Mouse (Mus musculus) gastrocnemius, postnatal 36 days (tissue): Measurements from ENCODE around the gene Ccdc183. TPM values are rescaled to one million over a fixed set of nuclear protein-coding genes. Genes with fewer than 3 reads are reported as not detected.
A peak's percentile ranks its signal among the peaks of the same experiment; 100 is the strongest.

Source experiments
- DNase-seq, 2 experiments: peaks; one replicate each; pipeline ENCODE4 v3.0.0; 2022
- intact Hi-C: fragments of 180-260 bp; cut with DNase I; formaldehyde crosslinking; loops from one replicate; pipeline ENCODE4 v1.15.1; 2025
- total RNA-seq, 2 experiments: library from RNA; stranded (reverse); gene quantifications; 2 replicates each; pipeline ENCODE4 v1.2.3; 2021

Ccdc183 gene
- total RNA-seq, 2 experiments from 2014 or later = not detected

DNA sequence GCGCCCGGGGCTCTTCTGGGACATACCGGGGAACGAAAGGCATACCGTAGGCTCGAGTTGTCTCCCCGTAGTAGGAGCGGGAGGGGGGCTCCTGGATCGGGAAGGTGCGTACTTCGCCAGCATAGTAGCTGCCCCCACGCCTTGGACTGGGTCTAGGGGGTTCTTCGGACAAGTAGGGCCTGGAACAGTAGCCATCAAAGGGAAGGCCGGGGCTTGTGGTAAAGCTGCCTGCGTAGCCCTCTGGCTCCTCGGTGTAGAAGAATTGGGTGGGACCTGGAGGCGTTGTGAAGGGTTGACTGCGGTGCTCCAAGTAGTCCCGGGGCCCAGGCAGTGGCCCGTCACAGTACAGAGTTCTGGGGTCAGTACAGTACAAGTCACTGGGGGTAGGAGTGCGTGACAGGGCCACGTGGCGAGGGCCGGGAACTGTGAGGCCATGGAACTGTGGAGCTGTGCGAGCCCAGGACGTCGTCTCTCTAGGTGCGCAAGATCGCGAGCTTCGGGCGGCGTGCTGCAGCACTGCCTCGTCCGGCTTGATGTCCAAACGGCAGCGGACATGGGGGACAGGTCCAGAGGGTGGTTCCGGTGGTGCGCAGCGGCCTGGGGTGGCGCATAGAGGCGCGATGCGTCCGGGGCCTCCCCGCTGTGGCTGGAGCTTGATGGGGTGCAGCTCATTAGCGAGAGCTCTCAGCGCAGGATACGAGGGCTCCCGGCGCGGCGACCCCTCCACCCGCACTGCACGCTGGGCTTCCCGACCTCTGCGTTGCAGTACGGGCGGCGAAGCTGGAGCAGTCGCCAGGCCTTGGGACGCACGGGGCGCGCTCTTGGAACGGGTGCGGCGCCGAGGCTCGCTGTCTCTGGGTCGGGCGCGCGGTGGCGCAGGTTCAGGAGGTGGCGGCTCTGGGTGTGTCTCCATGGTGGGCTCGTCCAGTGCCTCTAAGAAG, 38.4 kb downstream of the Ccdc183 start:
- intact Hi-C loops = loop anchor here (5.0 kb wide), 1 partner anchor 157 kb away; the partner anchor contains the start of gene Fut7
- DNase-seq = no peak

DNA sequence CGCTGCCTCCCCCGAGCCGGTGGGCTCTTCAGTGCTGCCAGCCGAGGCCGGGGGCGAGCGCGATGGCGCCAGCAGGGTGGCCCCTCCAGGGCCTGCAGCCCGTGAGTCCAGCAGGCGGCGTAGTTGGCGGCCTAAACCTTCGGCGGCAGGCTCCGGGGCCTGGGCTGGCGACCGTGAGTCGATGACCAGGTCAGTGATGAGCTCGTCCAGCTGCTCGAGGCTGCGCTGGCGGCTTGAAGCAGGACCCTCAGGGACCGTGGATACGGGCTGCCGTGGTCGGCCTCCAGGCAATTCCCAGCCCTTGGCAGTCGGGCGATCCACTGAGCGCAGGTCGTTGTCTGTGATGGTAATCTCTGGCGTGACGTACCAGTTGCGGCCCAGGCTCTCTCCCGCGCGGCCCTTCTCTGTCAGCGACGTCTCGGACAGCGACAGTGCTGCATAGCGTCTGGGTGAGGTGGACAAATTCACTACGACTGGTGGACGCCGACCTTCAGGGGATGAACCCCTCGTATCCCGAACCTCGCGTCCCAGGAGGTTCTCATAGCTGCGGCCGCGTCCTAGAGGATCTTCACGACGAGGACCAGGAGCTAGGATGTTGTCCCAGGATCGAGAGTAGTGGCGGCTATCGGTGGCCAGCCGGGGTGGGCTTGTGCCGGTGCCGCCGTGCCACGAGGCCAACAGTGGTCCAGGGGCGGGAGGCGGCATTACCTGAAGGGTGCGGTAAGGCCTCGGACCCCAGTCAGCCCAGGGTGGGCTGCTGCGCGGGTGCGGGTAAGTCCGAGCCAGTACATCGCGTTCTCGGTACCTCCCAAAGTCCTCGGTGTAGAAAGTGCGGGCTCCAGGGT, 39.3 kb downstream of the Ccdc183 start:
- intact Hi-C loops = loop anchor here (5.0 kb wide), 1 partner anchor 156 kb away; the partner anchor contains the start of gene Fut7
- DNase-seq = no peak

DNA sequence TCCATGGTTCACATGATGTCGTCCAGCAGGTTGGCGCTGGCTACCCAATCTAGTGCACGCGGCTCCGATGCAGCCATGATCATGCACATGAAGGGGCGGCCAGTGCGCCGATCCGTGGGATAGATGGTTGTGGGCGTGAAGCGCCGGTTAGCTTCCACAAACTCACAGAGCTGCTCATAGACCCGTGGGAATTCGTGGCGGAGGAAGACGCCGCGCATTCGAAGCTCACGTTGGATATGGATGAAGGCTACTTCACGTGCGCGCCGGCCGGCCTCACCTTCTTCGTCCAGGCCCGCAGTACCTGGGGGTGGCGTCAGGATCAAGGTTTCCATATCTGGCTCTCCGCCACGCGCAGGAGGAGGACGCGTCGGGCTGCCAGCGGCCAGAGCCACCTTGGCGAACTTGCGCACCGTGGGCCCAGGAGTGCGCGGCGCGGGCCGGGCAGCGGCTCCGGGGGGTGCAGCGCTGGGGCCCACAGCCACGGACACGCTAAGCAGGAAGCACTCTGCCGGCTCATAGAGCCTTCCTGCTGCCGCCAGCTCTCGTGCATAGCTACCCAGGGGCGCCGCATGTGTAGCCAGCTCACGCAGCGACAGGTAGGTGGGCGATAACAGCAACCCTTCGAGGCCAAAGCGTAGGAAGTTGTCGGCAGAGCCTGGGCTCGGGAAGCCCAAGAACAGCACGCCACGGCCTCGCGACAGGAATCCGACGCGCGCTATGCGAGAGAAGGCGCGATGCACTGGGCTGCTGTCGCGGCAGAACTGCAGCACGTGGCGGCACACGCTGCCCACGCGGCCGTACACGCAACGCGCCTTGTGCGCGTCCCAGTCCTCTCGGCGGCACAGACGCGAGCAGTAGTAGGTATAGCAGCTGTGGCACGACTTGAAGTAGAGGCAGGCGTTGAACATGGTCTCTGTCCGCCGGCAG, 40.2 kb downstream of the Ccdc183 start:
- intact Hi-C loops = loop anchor here (5.0 kb wide), 1 partner anchor 155 kb away; the partner anchor contains the start of gene Fut7
- no peak for DNase-seq

DNA sequence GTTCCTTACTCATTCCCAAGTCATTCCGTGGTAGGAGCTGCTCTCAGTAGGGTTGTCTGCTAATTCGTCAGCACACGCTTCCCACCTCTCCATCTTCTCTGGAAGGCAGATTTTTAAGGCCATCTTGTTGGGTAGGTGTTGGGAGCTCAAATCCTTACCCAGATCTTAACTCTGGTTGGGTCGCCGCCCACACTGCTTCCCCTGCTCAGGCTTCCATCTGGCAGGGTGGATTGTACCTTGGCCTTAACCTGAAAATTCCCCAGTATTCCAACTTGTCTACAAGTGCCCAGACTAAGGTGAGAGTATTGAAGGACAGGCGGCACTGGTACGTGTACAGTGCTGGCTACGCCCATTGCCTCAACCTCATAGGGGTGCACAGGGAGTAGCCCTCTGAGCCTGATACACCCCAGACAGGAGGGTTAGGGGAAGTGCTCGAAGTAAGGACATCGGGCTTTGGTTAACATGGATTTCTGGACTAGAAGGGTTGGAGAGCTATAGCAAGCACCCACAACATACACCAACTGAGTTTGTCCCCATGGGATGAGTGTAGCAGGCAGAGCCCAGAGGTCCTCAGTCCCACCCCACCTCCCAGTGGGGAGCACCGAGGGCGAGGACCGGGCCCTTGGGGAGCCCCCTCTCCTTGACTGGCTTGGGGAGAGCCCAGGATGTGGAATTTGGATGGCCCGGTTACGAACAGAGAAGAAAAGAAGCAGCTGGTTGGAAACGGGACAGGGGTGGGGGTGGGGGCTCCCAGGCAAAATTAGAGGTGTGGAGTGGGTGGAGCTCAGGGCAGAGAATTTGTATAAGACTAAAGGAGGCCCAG, 41.2 kb downstream of the Ccdc183 start:
- DNase-seq = no peak
- intact Hi-C loops = loop anchor here (5.0 kb wide), 1 partner anchor 154 kb away; the partner anchor contains the start of gene Fut7

DNA sequence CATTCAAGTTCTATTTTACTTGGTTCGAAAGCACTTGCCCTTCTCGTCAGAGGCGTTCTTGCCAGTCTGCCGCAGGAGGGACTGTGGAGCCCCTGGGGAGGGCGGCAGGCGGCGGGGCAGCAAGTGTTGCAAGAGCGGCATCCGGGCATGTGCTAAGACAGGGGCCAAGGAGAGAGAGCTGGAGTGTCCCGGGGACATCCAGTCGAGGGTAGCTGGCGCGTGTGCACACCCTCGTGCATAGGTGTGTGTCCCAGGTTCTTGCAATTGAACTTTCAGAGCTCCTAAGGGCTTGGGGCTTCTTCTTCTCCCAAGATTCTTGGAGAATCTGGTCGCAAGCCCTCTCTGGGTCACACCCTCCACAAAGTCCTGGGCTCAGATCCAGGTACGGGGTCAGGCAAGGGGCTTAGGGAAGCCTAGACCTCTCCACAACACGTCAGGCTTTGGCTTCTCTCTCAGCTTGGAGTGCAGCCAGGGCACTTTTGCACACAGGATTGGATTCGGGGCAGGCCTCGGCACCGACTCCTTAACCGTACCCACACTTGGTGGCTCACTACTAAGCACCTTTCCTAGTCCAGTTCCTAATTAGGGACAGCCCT, 41.9 kb downstream of the Ccdc183 start:
- intact Hi-C loops = loop anchor here (5.0 kb wide), 1 partner anchor 153 kb away; the partner anchor contains the start of gene Fut7
- DNase-seq = no peak

DNA sequence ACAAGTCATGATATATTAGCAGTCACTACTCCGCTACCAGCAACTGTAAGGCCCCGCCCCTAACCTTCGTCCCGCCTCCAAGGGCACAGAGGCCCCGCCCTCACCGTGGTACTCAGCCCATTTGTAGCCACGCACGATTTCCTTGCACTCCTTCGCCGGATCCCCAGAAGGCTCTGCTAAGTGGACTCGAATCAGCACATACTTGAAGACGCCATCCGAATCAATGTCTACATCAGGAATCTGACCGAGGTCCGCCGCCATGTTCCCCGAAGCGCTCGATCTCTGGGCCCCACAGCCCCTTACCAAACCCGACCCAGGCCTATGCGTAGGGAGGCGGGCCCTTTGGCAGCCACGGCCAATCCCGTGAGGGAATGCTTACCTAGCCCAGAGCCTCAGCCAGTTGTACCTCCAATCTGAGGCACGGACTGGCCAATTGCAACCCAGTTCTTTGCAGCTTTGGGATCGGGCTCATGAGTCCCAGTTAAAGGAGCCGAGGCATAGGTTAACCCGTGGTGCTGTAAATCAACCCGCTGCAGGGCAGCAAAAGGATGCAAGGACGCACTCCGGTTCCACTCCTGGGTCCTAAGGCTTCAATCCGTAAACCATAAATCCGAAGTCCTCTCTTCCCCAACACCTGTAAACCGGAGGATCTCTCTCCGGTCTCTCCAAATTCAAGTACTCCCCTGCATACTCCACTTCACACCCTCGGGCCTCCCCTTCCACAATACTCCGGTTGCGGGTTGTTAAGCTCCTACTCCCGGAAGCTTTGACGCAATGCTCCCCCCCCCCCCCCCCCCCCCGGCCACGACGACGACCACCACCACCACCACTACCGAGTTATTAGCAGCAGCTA, 42.7 kb downstream of the Ccdc183 start, which contains the start of the genes Mamdc4 and Phpt1:
Gene Mamdc4 (minus strand): TSS at position 267 of the 853 bp plus-strand sequence.
Gene Phpt1 (minus strand): TSS at position 646 of the 853 bp plus-strand sequence.
- intact Hi-C loops = loop anchor here (5.0 kb wide), 1 partner anchor 153 kb away; the partner anchor contains the start of gene Fut7
- DNase-seq = peak; percentile 93 to 96

DNA sequence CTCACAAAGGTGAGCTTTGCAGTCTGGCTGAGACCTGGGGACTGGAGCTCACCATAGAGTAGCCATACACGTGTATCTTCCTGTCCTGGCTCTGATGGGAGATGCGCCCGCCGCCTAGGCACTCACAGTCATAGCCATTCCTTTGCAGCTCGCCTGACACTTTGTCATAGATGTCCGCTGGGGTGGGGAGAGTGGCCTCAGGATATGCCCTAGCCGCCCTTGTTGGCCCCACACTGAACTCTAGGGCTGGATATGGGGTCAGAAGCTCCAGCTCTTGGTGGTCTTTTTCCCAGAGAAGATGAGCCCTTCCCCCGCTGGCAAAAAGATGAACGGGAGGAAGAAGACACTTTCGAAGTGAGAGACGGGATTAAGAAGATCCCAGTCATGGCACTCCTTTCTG, 43.3 kb downstream of the Ccdc183 start:
- intact Hi-C loops = no loop called here
- no peak for DNase-seq

DNA sequence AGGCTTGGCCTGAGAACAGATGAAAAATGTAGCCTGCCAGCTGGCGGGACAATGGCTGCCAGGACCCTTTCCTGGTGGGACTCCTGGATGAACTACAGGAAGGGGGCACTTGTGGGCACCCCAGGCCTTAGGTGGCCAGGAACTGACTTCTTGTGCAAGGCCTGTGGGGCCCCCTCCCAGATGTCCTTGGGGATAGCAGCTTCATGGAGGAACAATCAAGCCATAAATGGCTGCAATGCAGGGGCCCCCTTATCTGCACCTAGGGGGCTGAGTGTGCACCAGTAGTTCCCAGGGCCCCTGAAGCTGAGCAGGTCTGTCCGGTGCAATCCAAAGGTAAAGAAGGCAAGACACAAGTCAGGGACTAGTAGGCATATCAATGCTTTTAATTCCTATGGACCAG, 44.4 kb downstream of the Ccdc183 start:
- DNase-seq = no peak
- intact Hi-C loops = no loop called here

DNA sequence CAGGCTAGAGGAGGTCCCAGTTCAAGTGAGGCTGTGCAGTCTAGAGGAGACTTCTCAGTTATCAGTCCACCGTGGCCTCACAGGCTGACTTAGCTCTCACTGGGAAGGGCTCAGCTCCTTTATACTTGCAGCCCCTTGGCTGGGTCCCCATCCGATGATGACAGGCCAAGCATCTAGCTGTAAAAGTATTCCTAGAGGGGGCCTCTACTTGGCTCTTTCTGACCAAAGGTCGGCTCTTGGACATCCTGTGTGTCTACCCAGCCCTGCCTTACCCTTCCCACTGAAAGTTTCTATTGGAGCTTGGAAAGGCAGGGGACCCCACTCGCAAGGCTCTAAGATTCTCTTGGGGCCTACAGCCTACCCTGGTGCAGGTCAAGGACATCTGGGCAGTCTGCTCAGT, 46.3 kb downstream of the Ccdc183 start:
- intact Hi-C loops = no loop called here

DNA sequence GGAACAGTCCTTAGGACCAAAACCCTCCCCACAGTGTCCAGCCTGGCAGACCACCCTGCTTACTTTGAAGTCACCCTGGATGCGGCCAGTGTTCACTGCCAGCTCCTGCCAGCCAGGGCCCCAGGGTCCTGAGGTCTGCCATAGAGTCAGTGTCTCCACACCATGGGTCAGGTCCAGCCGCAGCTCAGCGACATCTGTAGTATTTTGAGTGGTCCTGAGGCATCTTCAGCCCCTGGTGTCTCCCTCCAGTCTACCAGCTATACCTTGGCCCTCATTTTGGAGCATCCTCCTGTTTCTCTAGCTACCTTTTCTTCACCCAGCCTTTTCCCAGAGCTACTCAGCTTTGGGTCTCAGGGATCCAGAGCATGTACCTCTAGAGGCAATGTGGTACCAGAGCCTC, 48.2 kb downstream of the Ccdc183 start:
- DNase-seq = no peak
- intact Hi-C loops = no loop called here

More for the DNA sequence above, 46.3 kb downstream of the Ccdc183 start:
- no peak for DNase-seq

DNA sequence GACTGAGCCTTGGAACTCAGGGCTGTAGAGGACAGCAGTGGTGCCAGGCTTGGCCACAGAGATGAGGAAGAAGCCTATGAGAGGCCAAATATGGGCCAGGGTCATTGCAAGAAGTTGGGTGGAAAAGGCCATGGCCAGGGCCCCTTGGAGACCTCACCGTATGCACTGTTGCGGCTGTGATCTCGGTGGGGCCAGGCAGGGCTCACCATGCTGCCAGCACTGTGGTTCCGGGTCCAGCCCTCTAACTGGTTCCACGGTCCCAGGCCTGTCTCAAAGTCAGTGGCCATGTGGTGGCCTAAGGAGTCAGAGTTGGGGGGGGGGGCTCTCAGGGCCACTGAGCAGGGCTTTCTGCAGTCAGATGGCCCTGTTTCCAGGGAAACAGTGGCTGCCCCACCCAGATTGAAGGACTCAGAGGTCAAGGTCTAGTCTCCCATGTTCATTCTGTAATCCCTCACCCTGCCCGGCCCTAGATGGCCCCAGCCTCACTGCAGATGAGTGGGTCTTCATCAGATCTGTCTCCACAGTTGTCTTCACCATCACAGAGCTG, 48.9 kb downstream of the Ccdc183 start:
- intact Hi-C loops = no loop called here

DNA sequence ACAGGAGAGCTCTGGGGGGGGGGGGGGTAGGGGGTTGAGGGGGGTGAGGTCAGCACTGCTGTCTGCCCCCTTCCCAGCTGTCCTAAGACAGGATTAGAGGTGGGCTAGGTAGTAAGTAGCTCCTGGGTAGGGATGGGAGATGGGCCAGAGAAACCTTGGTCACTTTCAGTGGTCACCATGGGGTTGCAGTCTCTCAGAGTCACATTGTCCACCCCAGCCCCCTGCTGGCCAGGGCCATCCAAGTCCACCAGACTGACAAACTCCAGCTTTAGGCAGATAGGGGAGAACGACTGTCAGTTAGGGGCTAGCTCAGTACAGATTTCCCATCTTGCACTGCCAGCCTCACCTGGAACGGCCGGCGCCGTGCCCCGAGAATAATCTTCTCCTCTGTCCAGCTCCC, 50.9 kb downstream of the Ccdc183 start:
- DNase-seq = peak in 1 of 2 experiments; percentile 10
- intact Hi-C loops = no loop called here

More for the DNA sequence above, 48.9 kb downstream of the Ccdc183 start:
- no peak for DNase-seq

DNA sequence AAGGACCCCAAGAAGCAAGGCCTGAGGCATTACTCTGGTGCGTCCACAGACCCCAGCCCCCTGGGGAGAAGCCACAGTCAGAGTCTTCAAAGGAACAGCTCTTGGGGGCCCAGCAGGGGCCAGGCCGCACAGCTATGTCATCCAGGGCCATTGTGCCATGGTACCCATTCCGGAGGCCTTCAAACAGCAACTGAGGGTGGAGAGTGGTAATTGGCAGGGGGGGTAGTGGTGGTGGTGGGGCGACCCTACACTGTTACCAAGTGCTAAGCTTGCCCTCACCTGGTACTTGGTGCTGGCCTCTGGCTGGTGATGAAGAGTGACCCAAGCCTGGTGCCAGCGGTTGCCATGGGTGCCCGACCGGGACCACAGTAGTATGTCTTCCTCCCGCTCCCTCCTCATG, 51.7 kb downstream of the Ccdc183 start:
- intact Hi-C loops = no loop called here
- DNase-seq = no peak

DNA sequence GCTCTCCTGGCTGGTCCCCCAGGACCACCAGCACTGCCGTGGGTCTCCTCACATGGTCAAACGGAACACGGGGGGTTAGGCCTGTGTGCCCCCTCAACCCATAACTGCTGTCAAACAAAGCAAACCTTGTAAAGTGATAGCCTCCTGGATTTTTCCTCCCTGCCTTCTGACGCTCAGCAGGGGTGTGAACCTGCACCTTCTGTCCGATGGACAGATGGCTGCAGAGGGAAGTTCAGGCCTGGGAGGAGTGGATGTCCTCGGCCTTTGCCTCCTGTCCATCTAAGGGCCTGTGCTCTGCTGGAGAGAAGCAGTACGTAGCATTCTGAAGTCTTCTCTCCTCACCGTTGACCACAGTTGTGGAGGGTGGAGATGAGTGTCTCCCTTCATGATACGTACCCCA, 55.5 kb downstream of the Ccdc183 start:
- intact Hi-C loops = no loop called here
- DNase-seq = no peak

DNA sequence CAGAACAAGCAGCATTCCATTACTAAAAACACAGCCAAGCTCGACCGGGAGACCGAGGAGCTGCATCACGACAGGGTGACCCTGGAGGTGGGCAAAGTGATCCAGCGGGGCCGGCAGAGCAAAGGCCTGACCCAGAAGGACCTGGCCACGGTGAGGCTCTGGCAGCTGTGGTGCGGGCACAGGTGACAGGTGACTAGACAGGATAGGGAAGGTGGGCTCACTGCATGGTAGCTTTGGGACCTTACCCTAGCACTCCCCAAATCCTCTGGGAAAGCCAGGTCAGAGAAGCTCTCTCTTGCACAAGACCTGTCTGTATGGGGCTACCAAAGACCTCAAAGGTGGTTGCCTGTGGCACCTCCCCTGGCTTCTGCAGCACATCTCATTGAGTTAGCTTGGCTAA, 56.9 kb downstream of the Ccdc183 start:
- intact Hi-C loops = no loop called here
- no peak for DNase-seq

DNA sequence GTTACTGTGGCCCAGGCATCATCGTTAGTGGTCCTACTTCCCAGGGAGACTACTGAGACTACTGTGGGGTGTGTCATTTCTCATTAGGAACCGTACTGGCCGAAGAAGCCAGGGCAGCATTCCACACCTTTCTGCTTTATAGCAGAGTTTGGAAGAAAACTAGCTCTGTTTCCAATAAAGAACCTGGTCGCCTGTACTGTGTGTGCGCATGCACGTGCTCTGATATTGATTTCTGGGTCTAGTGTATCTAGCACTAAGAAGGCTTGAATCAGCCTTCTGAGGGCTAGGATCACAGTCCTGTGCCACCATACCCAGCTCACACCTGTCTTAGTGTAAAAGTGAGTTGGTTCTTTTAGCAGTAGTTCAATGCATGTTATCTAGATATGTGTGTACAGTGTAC, 58.7 kb downstream of the Ccdc183 start:
- DNase-seq = no peak
- intact Hi-C loops = no loop called here
